Mouse (Mus musculus): Measurements from ENCODE around the gene Il13. TPM values are rescaled to one million over a fixed set of nuclear protein-coding genes. Genes with fewer than 3 reads are reported as not detected.

Gene Il13
- polyA plus RNA-seq, 1 experiment from 2014 or later: not detected

GRCm38 (mm10) chr11:53609672-53610071 is 24.8 kb downstream of the Il13 start:
- WGBS: 88% methylated on average over 3 of the region's 3 CpGs
- H3K4me3 ChIP-seq (ENCODE audit: low read depth, low read length): no peak overlapping the region
- no peaks in the 10 kb centered on the region for H3K27me3 ChIP-seq (ENCODE audit: control insufficient read depth, insufficient read depth, low read depth, low read length)
- H3K4me2 ChIP-seq (ENCODE audit: low read length): no peak overlapping the region
- H3K9ac ChIP-seq (ENCODE audit: low read depth, low read length): no peak overlapping the region
- peaks cover 8% of the 10 kb centered on the region for H3K4me1 ChIP-seq (ENCODE audit: control insufficient read depth, insufficient read depth, low read length)
- no peaks in the 10 kb centered on the region for H3K36me3 ChIP-seq (ENCODE audit: control insufficient read depth, insufficient read depth, low read length)
- no peaks in the 10 kb centered on the region for H3K9me3 ChIP-seq (replicated peaks; ENCODE audit: control insufficient read depth, low read length, poor library complexity, severe bottlenecking)
- no peak for ATAC-seq
- no peak overlapping the region for H3K27ac ChIP-seq (ENCODE audit: low read length)

DNA sequence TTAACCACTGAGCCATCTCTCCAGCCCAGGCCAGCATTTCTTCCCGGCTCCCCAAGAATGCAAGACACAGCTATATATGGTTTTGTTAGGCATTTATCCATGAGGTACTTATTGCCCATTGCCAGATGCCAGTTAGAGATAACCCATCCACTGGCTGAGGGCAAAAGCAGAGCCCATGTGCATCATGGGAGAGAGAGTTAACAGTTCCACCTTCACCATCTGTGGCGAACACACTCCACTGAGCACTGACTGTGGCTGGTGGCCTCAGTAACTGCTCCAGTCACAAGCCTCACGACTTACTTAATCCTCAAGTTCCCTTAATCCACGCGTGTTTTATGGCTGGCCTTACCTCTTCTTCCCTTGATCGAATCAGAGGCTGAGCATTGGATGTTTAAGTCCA is 25.3 kb downstream of the Il13 start:
- WGBS: 72% methylated on average over 6 of the region's 6 CpGs
- H3K4me1 ChIP-seq (ENCODE audit: control insufficient read depth, insufficient read depth, low read length): peaks cover 8% of the 10 kb centered on the region

DNA sequence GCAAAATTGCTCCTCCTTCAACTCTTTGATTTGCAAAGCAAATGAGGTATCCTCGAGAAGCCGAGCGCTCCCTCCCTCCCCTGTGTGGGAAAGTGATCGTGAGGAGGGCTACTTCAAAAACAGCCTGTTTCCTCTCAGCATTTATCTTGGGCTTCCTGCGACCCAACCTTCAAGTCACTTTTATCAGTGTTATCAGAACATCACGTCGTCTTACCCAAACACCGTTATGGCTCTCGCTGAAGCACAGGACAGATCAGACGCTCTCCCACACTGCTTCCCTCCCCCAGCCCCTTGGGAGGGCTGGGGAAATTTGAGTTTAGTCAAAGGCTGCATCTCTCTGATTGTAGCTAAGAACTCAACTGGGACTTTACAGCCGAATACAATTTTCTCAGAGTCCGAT is 28.9 kb downstream of the Il13 start:
- ATAC-seq: no peak
- no peak overlapping the region for H3K27ac ChIP-seq (ENCODE audit: low read length)
- WGBS: 5% methylated on average over 12 of the region's 12 CpGs
- H3K9me3 ChIP-seq (replicated peaks; ENCODE audit: control insufficient read depth, low read length, poor library complexity, severe bottlenecking): no peaks in the 10 kb centered on the region
- H3K36me3 ChIP-seq (ENCODE audit: control insufficient read depth, insufficient read depth, low read length): peaks cover 8% of the 10 kb centered on the region
- H3K9ac ChIP-seq (ENCODE audit: low read depth, low read length): no peak overlapping the region
- H3K4me3 ChIP-seq (ENCODE audit: low read depth, low read length): no peak overlapping the region
- H3K4me1 ChIP-seq (ENCODE audit: control insufficient read depth, insufficient read depth, low read length): peaks cover 8% of the 10 kb centered on the region
- no peaks in the 10 kb centered on the region for H3K27me3 ChIP-seq (ENCODE audit: control insufficient read depth, insufficient read depth, low read depth, low read length)
- no peak overlapping the region for H3K4me2 ChIP-seq (ENCODE audit: low read length)

More for the DNA sequence above, 25.3 kb downstream of the Il13 start:
- no peak overlapping the region for H3K4me2 ChIP-seq (ENCODE audit: low read length)
- no peak for ATAC-seq
- no peak overlapping the region for H3K9ac ChIP-seq (ENCODE audit: low read depth, low read length)
- H3K9me3 ChIP-seq (replicated peaks; ENCODE audit: control insufficient read depth, low read length, poor library complexity, severe bottlenecking): no peaks in the 10 kb centered on the region
- no peak overlapping the region for H3K27ac ChIP-seq (ENCODE audit: low read length)
- no peaks in the 10 kb centered on the region for H3K36me3 ChIP-seq (ENCODE audit: control insufficient read depth, insufficient read depth, low read length)
- no peaks in the 10 kb centered on the region for H3K27me3 ChIP-seq (ENCODE audit: control insufficient read depth, insufficient read depth, low read depth, low read length)
- H3K4me3 ChIP-seq (ENCODE audit: low read depth, low read length): no peak overlapping the region

DNA sequence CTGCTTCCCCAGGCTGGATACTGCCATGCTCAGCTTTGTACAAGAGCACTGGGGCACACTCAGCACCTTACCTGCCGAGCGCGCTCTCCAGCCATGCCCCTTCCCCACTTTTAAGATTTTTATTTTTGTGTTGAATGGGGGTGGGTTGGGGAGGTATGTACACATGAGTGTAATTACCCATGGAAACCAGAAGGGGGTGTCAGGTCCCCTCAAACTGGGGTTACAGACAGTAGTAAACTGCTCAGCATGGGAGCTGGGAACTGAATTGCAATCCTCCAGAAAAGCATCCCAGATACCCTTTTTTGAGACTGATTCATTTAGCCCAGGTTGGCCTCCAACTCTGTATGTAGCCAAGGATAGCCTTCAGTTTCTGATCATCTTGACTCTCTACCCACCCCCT is 29.5 kb downstream of the Il13 start:
- 94% methylated on average over 3 of the region's 3 CpGs for WGBS
- Histone ChIP-seq H3K9ac (ENCODE audit: low read depth, low read length) (no peak overlapping the region), H3K4me2 (ENCODE audit: low read length) (no peak overlapping the region), H3K4me3 (ENCODE audit: low read depth, low read length) (no peak overlapping the region), H3K9me3 (replicated peaks; ENCODE audit: control insufficient read depth, low read length, poor library complexity, severe bottlenecking) (no peaks in the 10 kb centered on the region), H3K4me1 (ENCODE audit: control insufficient read depth, insufficient read depth, low read length) (peaks cover 8% of the 10 kb centered on the region), H3K27me3 (ENCODE audit: control insufficient read depth, insufficient read depth, low read depth, low read length) (no peaks in the 10 kb centered on the region), H3K27ac (ENCODE audit: low read length) (no peak overlapping the region), H3K36me3 (ENCODE audit: control insufficient read depth, insufficient read depth, low read length) (peaks cover 14% of the 10 kb centered on the region)
- ATAC-seq: no peak

GRCm38 (mm10) chr11:53591116-53591515 is 43.4 kb downstream of the Il13 start:
- H3K4me1 ChIP-seq (ENCODE audit: control insufficient read depth, insufficient read depth, low read length): no peaks in the 10 kb centered on the region
- WGBS: 95% methylated on average over 5 of the region's 5 CpGs
- H3K9ac ChIP-seq (ENCODE audit: low read depth, low read length): no peak overlapping the region
- no peak overlapping the region for H3K4me2 ChIP-seq (ENCODE audit: low read length)
- H3K4me3 ChIP-seq (ENCODE audit: low read depth, low read length): no peak overlapping the region
- H3K27ac ChIP-seq (ENCODE audit: low read length): no peak overlapping the region
- H3K36me3 ChIP-seq (ENCODE audit: control insufficient read depth, insufficient read depth, low read length): peaks cover 54% of the 10 kb centered on the region
- H3K27me3 ChIP-seq (ENCODE audit: control insufficient read depth, insufficient read depth, low read depth, low read length): no peaks in the 10 kb centered on the region
- ATAC-seq: no peak
- no peaks in the 10 kb centered on the region for H3K9me3 ChIP-seq (replicated peaks; ENCODE audit: control insufficient read depth, low read length, poor library complexity, severe bottlenecking)

GRCm38 (mm10) chr11:53590368-53590768 is 44.1 kb downstream of the Il13 start:
- H3K4me3 ChIP-seq (ENCODE audit: low read depth, low read length): no peak overlapping the region
- H3K9me3 ChIP-seq (replicated peaks; ENCODE audit: control insufficient read depth, low read length, poor library complexity, severe bottlenecking): no peaks in the 10 kb centered on the region
- no peak overlapping the region for H3K27ac ChIP-seq (ENCODE audit: low read length)
- no peak for ATAC-seq
- no peaks in the 10 kb centered on the region for H3K4me1 ChIP-seq (ENCODE audit: control insufficient read depth, insufficient read depth, low read length)
- no peak overlapping the region for H3K9ac ChIP-seq (ENCODE audit: low read depth, low read length)
- no peak overlapping the region for H3K4me2 ChIP-seq (ENCODE audit: low read length)
- H3K27me3 ChIP-seq (ENCODE audit: control insufficient read depth, insufficient read depth, low read depth, low read length): no peaks in the 10 kb centered on the region
- WGBS: 44% methylated on average over 15 of the region's 15 CpGs
- H3K36me3 ChIP-seq (ENCODE audit: control insufficient read depth, insufficient read depth, low read length): peaks cover 57% of the 10 kb centered on the region

GRCm38 (mm10) chr11:53588279-53588678 is 46.2 kb downstream of the Il13 start:
- no peaks in the 10 kb centered on the region for H3K27me3 ChIP-seq (ENCODE audit: control insufficient read depth, insufficient read depth, low read depth, low read length)
- ATAC-seq: no peak
- H3K4me2 ChIP-seq (ENCODE audit: low read length): no peak overlapping the region
- H3K4me3 ChIP-seq (ENCODE audit: low read depth, low read length): no peak overlapping the region
- no peak overlapping the region for H3K27ac ChIP-seq (ENCODE audit: low read length)
- no peaks in the 10 kb centered on the region for H3K9me3 ChIP-seq (replicated peaks; ENCODE audit: control insufficient read depth, low read length, poor library complexity, severe bottlenecking)
- 81% methylated on average over 8 of the region's 8 CpGs for WGBS
- no peaks in the 10 kb centered on the region for H3K4me1 ChIP-seq (ENCODE audit: control insufficient read depth, insufficient read depth, low read length)
- no peak overlapping the region for H3K9ac ChIP-seq (ENCODE audit: low read depth, low read length)
- H3K36me3 ChIP-seq (ENCODE audit: control insufficient read depth, insufficient read depth, low read length): peaks cover 49% of the 10 kb centered on the region

DNA sequence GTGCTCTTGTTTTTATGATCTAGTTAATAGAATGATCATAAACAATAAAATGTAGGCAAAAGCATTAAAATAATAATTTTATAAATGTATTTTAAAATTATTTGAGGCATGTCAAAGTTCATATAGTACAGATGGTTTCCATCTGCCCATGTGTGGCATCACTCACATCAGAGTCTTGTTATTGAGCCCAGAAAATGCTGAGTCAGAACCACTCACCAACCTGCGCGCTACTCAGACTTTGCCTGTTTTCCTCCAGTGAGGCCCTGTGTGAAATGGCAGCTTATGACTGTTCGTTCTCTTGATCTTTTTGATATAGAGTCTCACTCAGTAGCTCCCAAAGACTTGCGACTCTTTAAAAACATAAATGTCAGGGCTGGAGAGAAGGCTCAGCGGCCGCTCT is 49.0 kb downstream of the Il13 start:
- H3K9me3 ChIP-seq (replicated peaks; ENCODE audit: control insufficient read depth, low read length, poor library complexity, severe bottlenecking): no peaks in the 10 kb centered on the region
- 97% methylated on average over 6 of the region's 6 CpGs for WGBS
- H3K4me2 ChIP-seq (ENCODE audit: low read length): no peak overlapping the region
- H3K36me3 ChIP-seq (ENCODE audit: control insufficient read depth, insufficient read depth, low read length): peaks cover 45% of the 10 kb centered on the region
- H3K4me3 ChIP-seq (ENCODE audit: low read depth, low read length): no peak overlapping the region
- no peak for ATAC-seq
- H3K9ac ChIP-seq (ENCODE audit: low read depth, low read length): no peak overlapping the region
- H3K27me3 ChIP-seq (ENCODE audit: control insufficient read depth, insufficient read depth, low read depth, low read length): no peaks in the 10 kb centered on the region
- H3K4me1 ChIP-seq (ENCODE audit: control insufficient read depth, insufficient read depth, low read length): no peaks in the 10 kb centered on the region
- H3K27ac ChIP-seq (ENCODE audit: low read length): no peak overlapping the region

DNA sequence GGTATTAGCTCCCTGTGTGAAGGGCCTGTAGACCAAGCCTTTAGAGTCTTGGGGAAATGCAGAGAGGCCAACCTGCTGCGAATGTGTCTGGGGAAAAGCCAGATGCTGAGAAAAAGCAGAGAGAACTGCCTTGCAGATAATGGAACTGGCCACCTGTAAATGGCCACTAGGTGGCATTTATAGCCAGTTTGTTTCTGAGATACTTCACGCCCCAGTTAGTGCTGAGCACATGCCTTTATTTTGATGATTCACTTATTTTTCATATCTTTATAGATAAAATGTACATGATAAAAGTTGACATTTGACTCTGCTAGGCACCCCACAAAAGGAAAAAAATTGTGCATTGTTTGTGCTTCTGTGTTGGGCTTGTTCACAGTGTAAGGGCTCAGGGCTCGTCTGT is 49.7 kb downstream of the Il13 start:
- Histone ChIP-seq H3K27ac (ENCODE audit: low read length) (no peak overlapping the region), H3K9ac (ENCODE audit: low read depth, low read length) (no peak overlapping the region), H3K36me3 (ENCODE audit: control insufficient read depth, insufficient read depth, low read length) (peaks cover 45% of the 10 kb centered on the region), H3K4me1 (ENCODE audit: control insufficient read depth, insufficient read depth, low read length) (no peaks in the 10 kb centered on the region), H3K27me3 (ENCODE audit: control insufficient read depth, insufficient read depth, low read depth, low read length) (no peaks in the 10 kb centered on the region), H3K4me3 (ENCODE audit: low read depth, low read length) (no peak overlapping the region), H3K4me2 (ENCODE audit: low read length) (no peak overlapping the region), H3K9me3 (replicated peaks; ENCODE audit: control insufficient read depth, low read length, poor library complexity, severe bottlenecking) (no peaks in the 10 kb centered on the region)
- WGBS: 59% methylated on average over 3 of the region's 3 CpGs
- no peak for ATAC-seq

GRCm38 (mm10) chr11:53583151-53583550 is 51.4 kb downstream of the Il13 start:
- no peak overlapping the region for H3K9ac ChIP-seq (ENCODE audit: low read depth, low read length)
- no peak overlapping the region for H3K27ac ChIP-seq (ENCODE audit: low read length)
- H3K4me3 ChIP-seq (ENCODE audit: low read depth, low read length): no peak overlapping the region
- no peak overlapping the region for H3K4me2 ChIP-seq (ENCODE audit: low read length)
- H3K36me3 ChIP-seq (ENCODE audit: control insufficient read depth, insufficient read depth, low read length): peaks cover 45% of the 10 kb centered on the region
- ATAC-seq: no peak
- 68% methylated on average over 10 of the region's 10 CpGs for WGBS
- no peaks in the 10 kb centered on the region for H3K4me1 ChIP-seq (ENCODE audit: control insufficient read depth, insufficient read depth, low read length)
- no peaks in the 10 kb centered on the region for H3K27me3 ChIP-seq (ENCODE audit: control insufficient read depth, insufficient read depth, low read depth, low read length)
- H3K9me3 ChIP-seq (replicated peaks; ENCODE audit: control insufficient read depth, low read length, poor library complexity, severe bottlenecking): no peaks in the 10 kb centered on the region
